16 mouse cellular contexts compared by ENCODE assay signal in genomic region chr4:128906757-128907156, GRCm38 (mm10). TPM values are rescaled to one million over a fixed set of nuclear protein-coding genes. Genes with fewer than 3 reads are reported as not detected.
DNase-seq lines count a peak whose midpoint lies in the region; ATAC-seq and TF ChIP-seq lines count a peak whose summit lies in the region.
"Had no signal": no experiment of that assay in that cellular context is flagged by ENCODE, and none has a peak within 500 bp of the region (broad histone marks: within the 10 kb centered on the region; RNA-seq: fewer than 3 reads in every experiment).

No protein-coding gene starts in this region.

- no peak for TF ChIP-seq CTCF in midbrain, postnatal 0 days (IDR thresholded peaks at IDR 0.05)

- no peaks in the 10 kb centered on the region for H3K9me3 ChIP-seq in hindbrain, embryonic 11.5 days (ENCODE audit: control insufficient read depth, low read length)
- H3K9me3 ChIP-seq in hindbrain, embryonic 16.5 days (ENCODE audit: control insufficient read depth, low read length): no peaks in the 10 kb centered on the region
- no peaks in the 10 kb centered on the region for H3K9me3 ChIP-seq in midbrain, embryonic 16.5 days (replicated peaks; ENCODE audit: control insufficient read depth, low read length, poor library complexity, severe bottlenecking)
- H3K9me3 ChIP-seq in midbrain, postnatal 0 days (ENCODE audit: low read length): no peaks in the 10 kb centered on the region
- H3K9me3 ChIP-seq in embryonic facial prominence, embryonic 15.5 days (replicated peaks): no peaks in the 10 kb centered on the region
- H3K9me3 ChIP-seq in neural tube, embryonic 14.5 days (ENCODE audit: control insufficient read depth, low read length): no peaks in the 10 kb centered on the region
- H3K9me3 ChIP-seq: heart, embryonic 13.5 days; hindbrain, embryonic 15.5 days; liver, embryonic 12.5 days had no signal

- 0 out of 2 replicates have a peak overlapping the region, but pooled peaks have one; percentile 10 for H3K27ac ChIP-seq in hindbrain, embryonic 11.5 days (ENCODE audit: low read depth, low read length)
- H3K27ac ChIP-seq in hindbrain, embryonic 16.5 days (ENCODE audit: low read depth, low read length): no peak overlapping the region
- H3K27ac ChIP-seq in midbrain, embryonic 16.5 days (ENCODE audit: low read length): no peak overlapping the region
- no peak overlapping the region for H3K27ac ChIP-seq in midbrain, postnatal 0 days (ENCODE audit: low read depth, low read length)
- H3K27ac ChIP-seq in embryonic facial prominence, embryonic 15.5 days (replicated peaks): peak overlapping the region; percentile 68
- 0 out of 2 replicates have a peak overlapping the region, but pooled peaks have one; percentile 34 for H3K27ac ChIP-seq in neural tube, embryonic 14.5 days (ENCODE audit: low read depth, low read length)
- H3K27ac ChIP-seq: heart, embryonic 13.5 days; hindbrain, embryonic 15.5 days; liver, embryonic 12.5 days; macrophage had no signal

- peaks cover 8% of the 10 kb centered on the region for H3K4me1 ChIP-seq in hindbrain, embryonic 11.5 days (replicated peaks; ENCODE audit: control insufficient read depth, insufficient read depth, low read length)
- no peaks in the 10 kb centered on the region; the same call in 1 of the 2 replicates for H3K4me1 ChIP-seq in hindbrain, embryonic 16.5 days (ENCODE audit: control insufficient read depth, insufficient read depth, low read depth, low read length)
- H3K4me1 ChIP-seq in midbrain, embryonic 16.5 days (ENCODE audit: control insufficient read depth, insufficient read depth, low read length): no peaks in the 10 kb centered on the region
- H3K4me1 ChIP-seq in midbrain, postnatal 0 days (ENCODE audit: insufficient read depth, low read length): no peaks in the 10 kb centered on the region
- peaks cover 35% of the 10 kb centered on the region for H3K4me1 ChIP-seq in embryonic facial prominence, embryonic 15.5 days
- H3K4me1 ChIP-seq in neural tube, embryonic 14.5 days (ENCODE audit: control insufficient read depth, insufficient read depth, low read length): peaks cover 6% of the 10 kb centered on the region; the same call in 1 of the 2 replicates
- H3K4me1 ChIP-seq: liver, embryonic 12.5 days had no signal

- H3K4me3 ChIP-seq in hindbrain, embryonic 11.5 days (ENCODE audit: low read depth, low read length): no peak overlapping the region
- H3K4me3 ChIP-seq in hindbrain, embryonic 16.5 days (ENCODE audit: low read length): no peak overlapping the region
- no peak overlapping the region for H3K4me3 ChIP-seq in midbrain, embryonic 16.5 days (ENCODE audit: low read depth, low read length)
- H3K4me3 ChIP-seq in midbrain, postnatal 0 days (ENCODE audit: low read depth, low read length): no peak overlapping the region
- no peak overlapping the region for H3K4me3 ChIP-seq in embryonic facial prominence, embryonic 15.5 days (replicated peaks)
- no peak overlapping the region for H3K4me3 ChIP-seq in neural tube, embryonic 14.5 days (ENCODE audit: low read depth, low read length)
- H3K4me3 ChIP-seq: heart, embryonic 13.5 days; hindbrain, embryonic 15.5 days; liver, embryonic 12.5 days; myocyte had no signal

- H3K36me3 ChIP-seq in hindbrain, embryonic 11.5 days (ENCODE audit: control insufficient read depth, insufficient read depth, low read length): no peaks in the 10 kb centered on the region
- H3K36me3 ChIP-seq in hindbrain, embryonic 16.5 days (ENCODE audit: control insufficient read depth, insufficient read depth, low read length): peaks cover 18% of the 10 kb centered on the region
- peaks cover 7% of the 10 kb centered on the region for H3K36me3 ChIP-seq in midbrain, embryonic 16.5 days (ENCODE audit: control insufficient read depth, insufficient read depth, low read length)
- H3K36me3 ChIP-seq in midbrain, postnatal 0 days (ENCODE audit: insufficient read depth, low read length): peaks cover 40% of the 10 kb centered on the region
- peaks cover 30% of the 10 kb centered on the region for H3K36me3 ChIP-seq in embryonic facial prominence, embryonic 15.5 days
- H3K36me3 ChIP-seq in neural tube, embryonic 14.5 days (ENCODE audit: control insufficient read depth, insufficient read depth, low read length): peaks cover 22% of the 10 kb centered on the region
- H3K36me3 ChIP-seq: liver, embryonic 12.5 days had no signal

- H3K9ac ChIP-seq in hindbrain, embryonic 11.5 days (ENCODE audit: low read depth, low read length): no peak overlapping the region
- no peak overlapping the region for H3K9ac ChIP-seq in hindbrain, embryonic 16.5 days (ENCODE audit: low read depth, low read length)
- 0 out of 2 replicates have a peak overlapping the region, but pooled peaks have one; percentile 28 for H3K9ac ChIP-seq in midbrain, embryonic 16.5 days (ENCODE audit: low read depth, low read length)
- no peak overlapping the region; the same call in 1 of the 2 replicates for H3K9ac ChIP-seq in midbrain, postnatal 0 days (replicated peaks; ENCODE audit: low read length, poor library complexity, severe bottlenecking)
- no peak overlapping the region for H3K9ac ChIP-seq in embryonic facial prominence, embryonic 15.5 days
- no peak overlapping the region for H3K9ac ChIP-seq in neural tube, embryonic 14.5 days (replicated peaks; ENCODE audit: low read depth, low read length)
- H3K9ac ChIP-seq: forebrain, postnatal 0 days; heart, embryonic 13.5 days; hindbrain, embryonic 15.5 days; liver, embryonic 12.5 days had no signal

- no peak overlapping the region for H3K4me2 ChIP-seq in hindbrain, embryonic 11.5 days (replicated peaks; ENCODE audit: low read depth, low read length)
- no peak overlapping the region for H3K4me2 ChIP-seq in hindbrain, embryonic 16.5 days (ENCODE audit: low read length)
- H3K4me2 ChIP-seq in midbrain, embryonic 16.5 days (ENCODE audit: low read length): no peak overlapping the region
- H3K4me2 ChIP-seq in midbrain, postnatal 0 days (ENCODE audit: low read depth, low read length, poor library complexity, severe bottlenecking): no peak overlapping the region
- H3K4me2 ChIP-seq in embryonic facial prominence, embryonic 15.5 days (replicated peaks): no peak overlapping the region
- no peak overlapping the region for H3K4me2 ChIP-seq in neural tube, embryonic 14.5 days (ENCODE audit: low read depth, low read length)
- H3K4me2 ChIP-seq: heart, embryonic 13.5 days; hindbrain, embryonic 15.5 days; liver, embryonic 12.5 days had no signal

- no peak for ATAC-seq in hindbrain, embryonic 11.5 days (ENCODE audit: low FRiP score)
- ATAC-seq in hindbrain, embryonic 16.5 days: no peak
- ATAC-seq in midbrain, embryonic 16.5 days: no peak
- ATAC-seq in midbrain, postnatal 0 days (ENCODE audit: low FRiP score): no peak
- no peak for ATAC-seq in embryonic facial prominence, embryonic 15.5 days (ENCODE audit: insufficient number of reproducible peaks, low FRiP score, low TSS enrichment, low read depth)
- ATAC-seq in neural tube, embryonic 14.5 days (ENCODE audit: low read depth): no peak
- ATAC-seq: forebrain, postnatal 0 days; liver, embryonic 12.5 days had no signal

- no peaks in the 10 kb centered on the region for H3K27me3 ChIP-seq in hindbrain, embryonic 11.5 days (ENCODE audit: control insufficient read depth, insufficient read depth, low read length)
- no peaks in the 10 kb centered on the region for H3K27me3 ChIP-seq in hindbrain, embryonic 16.5 days (replicated peaks; ENCODE audit: control insufficient read depth, insufficient read depth, low read length)
- no peaks in the 10 kb centered on the region; the same call in 1 of the 2 replicates for H3K27me3 ChIP-seq in midbrain, embryonic 16.5 days (ENCODE audit: control insufficient read depth, insufficient read depth, low read depth, low read length)
- H3K27me3 ChIP-seq in midbrain, postnatal 0 days (ENCODE audit: insufficient read depth, low read length): no peaks in the 10 kb centered on the region
- no peaks in the 10 kb centered on the region for H3K27me3 ChIP-seq in embryonic facial prominence, embryonic 15.5 days
- H3K27me3 ChIP-seq in neural tube, embryonic 14.5 days (ENCODE audit: control insufficient read depth, insufficient read depth, low read length): no peaks in the 10 kb centered on the region
- H3K27me3 ChIP-seq: CH12.LX; hindbrain, embryonic 15.5 days had no signal

- 33% methylated on average over 8 of the region's 8 CpGs for WGBS in hindbrain, embryonic 11.5 days
- WGBS in hindbrain, embryonic 16.5 days: 52% methylated on average over 8 of the region's 8 CpGs
- WGBS in midbrain, embryonic 16.5 days: 58% methylated on average over 8 of the region's 8 CpGs
- 68% methylated on average over 8 of the region's 8 CpGs for WGBS in midbrain, postnatal 0 days
- WGBS in embryonic facial prominence, embryonic 15.5 days: 31% methylated on average over 8 of the region's 8 CpGs
- 50% methylated on average over 8 of the region's 8 CpGs for WGBS in neural tube, embryonic 14.5 days

- intact Hi-C loops in left cerebral cortex, postnatal 10 days (cut with DNase I): loop anchor here (5.0 kb wide), 1 partner anchor 176 kb away; no protein-coding TSS in a partner anchor

- no peak for DNase-seq in hindbrain, embryonic 11.5 days (ENCODE audit: low spot score)
- DNase-seq in midbrain, postnatal 0 days (ENCODE audit: low spot score): no peak
- no peak for DNase-seq in left cerebral cortex, postnatal 10 days (ENCODE audit: extremely low spot score in 1 of 2, low spot score in 2 of 2)
- DNase-seq: forebrain, postnatal 0 days; gastrocnemius, postnatal 25 days; kidney, adult 9 months had no signal

RNA-seq across cellular contexts. Expression of gene Trim62, which starts 23.4 kb away (rescaled TPM):
- polyA plus RNA-seq in hindbrain, embryonic 11.5 days (2014; fragmentation: Nextera tagmentation; extraction: Ambion mirVana): 13.0 and 13.1 TPM in 2 replicates
- 23.8 and 25.1 TPM in 2 replicates for polyA plus RNA-seq in hindbrain, embryonic 16.5 days (2015; fragmentation: Nextera tagmentation; extraction: Ambion mirVana)
- polyA plus RNA-seq in midbrain, embryonic 16.5 days (2015; fragmentation: Nextera tagmentation; extraction: Ambion mirVana): 17.6 and 18.5 TPM in 2 replicates
- 22.3 and 25.2 TPM in 2 replicates for total RNA-seq in midbrain, postnatal 0 days (2014; rRNA removed)
- polyA plus RNA-seq in midbrain, postnatal 0 days (2015; fragmentation: Nextera tagmentation; extraction: Ambion mirVana): 25.9 and 26.8 TPM in 2 replicates
- 9.1 and 10.6 TPM in 2 replicates for polyA plus RNA-seq in embryonic facial prominence, embryonic 15.5 days (2015; fragmentation: Nextera tagmentation; extraction: Ambion mirVana)
- 28.8 and 31.1 TPM in 2 replicates for polyA plus RNA-seq in neural tube, embryonic 14.5 days (2014; fragmentation: Nextera tagmentation; extraction: Ambion mirVana)
- 10 to 100 TPM; 30.2 to 31.2 TPM for total RNA-seq in left cerebral cortex, postnatal 10 days (2021)

RNA-seq across cellular contexts. Expression of gene Azin2, which starts 55.5 kb away (rescaled TPM):
- polyA plus RNA-seq in hindbrain, embryonic 11.5 days (2014; fragmentation: Nextera tagmentation; extraction: Ambion mirVana): 10.8 and 12.5 TPM in 2 replicates
- polyA plus RNA-seq in hindbrain, embryonic 16.5 days (2015; fragmentation: Nextera tagmentation; extraction: Ambion mirVana): 23.0 and 23.3 TPM in 2 replicates
- 16.6 and 20.2 TPM in 2 replicates for polyA plus RNA-seq in midbrain, embryonic 16.5 days (2015; fragmentation: Nextera tagmentation; extraction: Ambion mirVana)
- 20.2 and 29.3 TPM in 2 replicates for total RNA-seq in midbrain, postnatal 0 days (2014; rRNA removed)
- 21.7 and 28.5 TPM in 2 replicates for polyA plus RNA-seq in midbrain, postnatal 0 days (2015; fragmentation: Nextera tagmentation; extraction: Ambion mirVana)
- polyA plus RNA-seq in embryonic facial prominence, embryonic 15.5 days (2015; fragmentation: Nextera tagmentation; extraction: Ambion mirVana): 29.4 and 32.1 TPM in 2 replicates
- 19.5 and 19.9 TPM in 2 replicates for polyA plus RNA-seq in neural tube, embryonic 14.5 days (2014; fragmentation: Nextera tagmentation; extraction: Ambion mirVana)
- 10 to 100 TPM; 30.3 to 36.3 TPM for total RNA-seq in left cerebral cortex, postnatal 10 days (2021)

Comparison
In these comparisons a context has a peak if more than half of its experiments do, and no peak if none do; other contexts are left out.
1. H3K27ac ChIP-seq: peak in hindbrain, embryonic 11.5 days (single experiment), embryonic facial prominence, embryonic 15.5 days (single experiment) and neural tube, embryonic 14.5 days (single experiment); none in hindbrain, embryonic 16.5 days (single experiment), midbrain, embryonic 16.5 days (single experiment) and midbrain, postnatal 0 days (single experiment).